Mouse (Mus musculus) gastrocnemius, postnatal 10 days (tissue): ENCODE measurements around the gene Olfr669. TPM values are rescaled to one million over a fixed set of nuclear protein-coding genes. Genes with fewer than 3 reads are reported as not detected.
"Not testable (repeated sequence)": the region's sequence is repeated elsewhere in the genome, so short reads cannot be mapped to it uniquely, and the experiment has no call there.

Experiments
- DNase-seq: peaks from one replicate; pipeline ENCODE4 v3.0.0; 2021; ENCODE audit warnings: mixed read lengths
- long read RNA-seq, 2 experiments: library from polyadenylated mRNA; stranded (forward); transcript quantifications; one replicate each; pipeline ENCODE4 v2.0.0; 2021
- total RNA-seq, 2 experiments: library from RNA; stranded (reverse); gene quantifications; 2 replicates each; pipeline ENCODE4 v1.2.3; 2021

The Olfr669 gene
- total RNA-seq, result not detected
- long read RNA-seq, experiment 1, result 0 reads
- long read RNA-seq, experiment 2, result 0 reads

DNA sequence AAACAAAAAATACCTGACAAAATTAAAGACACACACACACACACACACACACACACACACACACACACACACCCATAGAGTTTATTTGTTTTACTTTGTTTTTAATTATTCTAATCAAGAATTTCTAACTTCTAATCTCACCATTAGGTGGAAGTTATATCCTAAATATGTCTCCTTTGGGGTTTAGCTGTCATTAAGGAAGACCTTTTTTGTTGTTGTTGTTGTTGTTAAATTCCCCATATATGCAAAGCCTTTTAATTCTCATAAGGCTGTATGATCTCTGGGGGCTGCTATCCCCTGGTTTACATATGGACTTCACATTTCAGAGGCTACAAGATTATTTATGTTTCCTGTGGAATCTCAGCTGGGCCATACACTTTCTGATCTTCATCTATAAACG is at the start of gene Olfr669:
Olfr669 (plus strand) TSS at position 301 of the 400 bp plus-strand sequence.
- no peak for DNase-seq

DNA sequence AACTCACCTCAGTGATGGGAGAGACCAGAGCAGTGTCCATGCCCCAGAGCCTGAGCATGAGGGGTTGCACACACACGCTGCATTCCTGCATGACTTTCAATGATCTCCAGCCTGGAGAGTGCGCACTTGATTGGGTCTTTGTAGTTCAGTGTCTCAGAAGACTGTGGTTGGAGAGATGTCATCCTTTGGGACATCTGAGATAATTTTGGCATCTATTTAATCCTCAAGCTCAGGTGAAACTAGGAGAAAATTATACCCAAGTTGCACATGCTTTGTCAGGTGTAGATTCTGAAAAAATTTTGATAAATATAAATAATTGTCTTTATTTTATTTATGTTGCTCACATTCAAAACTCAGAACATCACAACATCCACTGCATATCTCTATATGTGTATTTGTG is 38.2 kb upstream of the Olfr669 start, which contains the start of gene Olfr666:
Olfr666 (minus strand) TSS at position 101 of the 400 bp plus-strand sequence.
- no peak for DNase-seq

DNA sequence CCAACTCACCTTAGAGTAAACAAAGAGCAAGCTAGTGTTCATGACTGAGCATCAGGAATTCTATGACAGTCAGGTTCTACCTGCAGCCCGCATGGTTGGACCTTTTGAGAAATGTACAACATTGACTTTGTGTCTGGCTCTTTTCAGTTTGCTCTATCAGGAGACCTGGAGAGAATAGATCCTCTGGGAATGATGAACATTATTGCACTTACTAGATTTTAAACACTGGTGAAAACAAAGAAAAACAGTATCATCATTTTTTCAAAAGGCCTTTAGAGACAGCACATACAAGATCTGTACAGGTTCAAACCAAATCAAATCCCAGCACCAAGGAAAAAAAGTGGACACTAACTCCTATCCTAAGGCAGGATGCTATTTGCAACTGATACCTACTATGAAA is 12.7 kb upstream of the Olfr669 start, which contains the start of gene Olfr667:
Olfr667 (minus strand) TSS at position 101 of the 400 bp plus-strand sequence.
- no peak for DNase-seq

- no peak for DNase-seq
Observed at GRCm38 (mm10) chr7:104927957-104928356, 6.1 kb upstream of the Olfr669 start, which contains the start of gene Olfr668. Gene Olfr668, minus strand, starts transcription at chr7:104928057.

DNA sequence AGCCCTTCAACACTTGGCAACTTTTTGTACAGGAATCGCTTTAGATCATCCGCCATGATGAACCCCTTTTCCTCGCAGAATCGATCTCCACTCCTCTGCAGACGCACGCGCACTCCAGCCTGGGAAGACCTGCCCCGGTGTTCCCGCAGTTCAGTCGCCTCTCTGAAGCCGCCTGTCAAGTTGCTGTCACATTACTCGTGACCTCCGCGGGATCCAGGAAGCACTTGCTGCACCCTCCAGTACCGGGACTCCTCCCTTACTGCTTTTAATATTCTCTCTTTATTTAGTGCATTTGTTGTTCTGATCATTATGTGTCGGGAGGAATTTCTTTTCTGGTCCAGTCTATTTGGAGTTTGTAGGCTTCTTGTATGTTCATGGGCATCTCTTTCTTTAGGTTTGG is 16.2 kb downstream of the Olfr669 start:
- DNase-seq, result not testable (repeated sequence)

- no peak for DNase-seq
Observed at GRCm38 (mm10) chr7:104962520-104962919, 28.5 kb downstream of the Olfr669 start, which contains the start of gene Olfr670. Gene Olfr670, minus strand, starts transcription at chr7:104962620.

- not testable (repeated sequence) for DNase-seq
Observed at GRCm38 (mm10) chr7:104972507-104972906, 38.5 kb downstream of the Olfr669 start.

- DNase-seq, result no peak
Observed at GRCm38 (mm10) chr7:104979026-104979425, 45.0 kb downstream of the Olfr669 start, which contains the start of gene Olfr671. Gene Olfr671, minus strand, starts transcription at chr7:104979126.

Other genes with a start within 250 kb of the Olfr669 start
- not detected for gene Olfr661, start 247.7 kb upstream of the Olfr669 start, total RNA-seq
- not detected for gene Usp17le, start 156.8 kb upstream of the Olfr669 start, total RNA-seq
- not detected for gene Usp17lb, start 91.6 kb upstream of the Olfr669 start, total RNA-seq
- gene Usp17la, start 77.2 kb upstream of the Olfr669 start, total RNA-seq, result not detected
- not detected for gene Olfr665, start 56.2 kb upstream of the Olfr669 start, total RNA-seq
- not detected for gene Olfr666, start 38.3 kb upstream of the Olfr669 start, total RNA-seq
- not detected for gene Olfr667, start 12.8 kb upstream of the Olfr669 start, total RNA-seq
- not detected for gene Olfr668, start 6.2 kb upstream of the Olfr669 start, total RNA-seq
- gene Olfr670, start 28.4 kb downstream of the Olfr669 start, total RNA-seq, result not detected
- gene Olfr671, start 44.9 kb downstream of the Olfr669 start, total RNA-seq, result not detected
- not detected for gene Olfr672, start 67.8 kb downstream of the Olfr669 start, total RNA-seq
- not detected for gene Olfr675, start 94.2 kb downstream of the Olfr669 start, total RNA-seq
- gene Olfr676, start 98.5 kb downstream of the Olfr669 start, total RNA-seq, result not detected
- gene Olfr677, start 117.1 kb downstream of the Olfr669 start, total RNA-seq, result not detected
- gene Olfr678, start 130.2 kb downstream of the Olfr669 start, total RNA-seq, result not detected
- gene Olfr679, start 147.0 kb downstream of the Olfr669 start, total RNA-seq, result not detected
- gene Olfr680-ps1, start 158.6 kb downstream of the Olfr669 start, total RNA-seq, result not detected
- not detected for gene Olfr681, start 182.6 kb downstream of the Olfr669 start, total RNA-seq
- not detected for gene Olfr683, start 212.8 kb downstream of the Olfr669 start, total RNA-seq
- not detected for gene Olfr684, start 229.4 kb downstream of the Olfr669 start, total RNA-seq